Mouse (Mus musculus): ENCODE measurements around the gene Frmd5.

- TF ChIP-seq CTCF (IDR thresholded peaks at IDR 0.05; ENCODE audit: extremely low read depth, insufficient read depth, insufficient read length, insufficient replicate concordance) (no peak), POLR2A (IDR thresholded peaks at IDR 0.05; ENCODE audit: low read depth, low read length) (no peak)
These were observed 17.1 kb downstream of the Frmd5 start for GRCm38 (mm10) chr2:121789777-121790176.

Measured in spleen, adult 2 months (tissue).